Mouse (Mus musculus) brain, embryonic 14.5 days (tissue): Measurements from ENCODE around the gene Elovl1.

ENCODE experiments used
- CTCF ChIP-seq: fragments of 200-500 bp; IDR thresholded peaks from 2 replicates; pipeline ENCODE4 v1.5.1; 2012; ENCODE audit warnings: inconsistent platforms, mild to moderate bottlenecking, moderate library complexity, borderline replicate concordance; ENCODE audit not compliant: insufficient read depth, insufficient read length; ENCODE audit errors: extremely low read depth
- POLR2A ChIP-seq: fragments of 200-500 bp; IDR thresholded peaks from 2 replicates; pipeline ENCODE4 v1.6.1; 2012; ENCODE audit warnings: mild to moderate bottlenecking, inconsistent platforms, borderline replicate concordance; ENCODE audit not compliant: poor library complexity, insufficient read depth, insufficient read length, severe bottlenecking; ENCODE audit errors: extremely low read depth

- TF ChIP-seq CTCF (no peak), POLR2A (no peak)
Measured at GRCm38 (mm10) chr4:118402701-118403100, 25.2 kb upstream of the Elovl1 start.
